Mouse (Mus musculus) heart, postnatal 25 days (tissue): ENCODE measurements around the gene Hbq1b. TPM values are rescaled to one million over a fixed set of nuclear protein-coding genes. Genes with fewer than 3 reads are reported as not detected.

Experiments used
- total RNA-seq, 2 experiments: library from RNA; stranded (reverse); gene quantifications; 2 replicates each; pipeline ENCODE4 v1.2.3; 2021

Gene Hbq1b
- total RNA-seq, 2 experiments from 2014 or later, result 0.70 to 1.9 TPM

Other genes starting within 250 kb of the Hbq1b start
- gene Il9r, start 86.7 kb upstream of the Hbq1b start, total RNA-seq, result not detected
- 10 to 100 TPM; 11.1 to 12.4 TPM for gene Snrnp25, start 81.5 kb upstream of the Hbq1b start, total RNA-seq
- 10 to 100 TPM; 21.9 to 25.0 TPM for gene Rhbdf1, start 64.7 kb upstream of the Hbq1b start, total RNA-seq
- gene Mpg, start 60.5 kb upstream of the Hbq1b start, total RNA-seq, result 1 to 10 TPM; 5.1 to 6.0 TPM
- gene Nprl3, start 19.3 kb upstream of the Hbq1b start, total RNA-seq, result 10 to 100 TPM; 26.8 to 29.8 TPM
- gene Hba-x, start 10.6 kb upstream of the Hbq1b start, total RNA-seq, result not detected
- over 10,000 TPM in 1 of 2 experiments, 1,000 to 10,000 TPM in 1; 9,129 to 20,531 TPM for gene Hba-a1, start 3.5 kb upstream of the Hbq1b start, total RNA-seq
- over 10,000 TPM in 1 of 2 experiments, 1,000 to 10,000 TPM in 1; 8,713 to 18,074 TPM for gene Hba-a2, start 9.5 kb downstream of the Hbq1b start, total RNA-seq
- 1 to 10 TPM; 1.3 to 2.0 TPM for gene Hbq1a, start 13.1 kb downstream of the Hbq1b start, total RNA-seq
- 1 to 10 TPM; 5.8 to 7.7 TPM for gene Sh3pxd2b, start 60.9 kb downstream of the Hbq1b start, total RNA-seq
- gene Ubtd2, start 168.4 kb downstream of the Hbq1b start, total RNA-seq, result 1 to 10 TPM; 6.3 to 8.9 TPM
- gene Efcab9, start 245.1 kb downstream of the Hbq1b start, total RNA-seq, result under 1 TPM in 1 of 2 experiments, not detected in 1; 0.61 TPM
- 10 to 100 TPM in 1 of 2 experiments, 1 to 10 TPM in 1; 9.8 to 11.0 TPM for gene Stk10, start 246.3 kb downstream of the Hbq1b start, total RNA-seq